Mouse (Mus musculus) adrenal gland (tissue): ENCODE data around the gene 4930590J08Rik.
"Not testable (repeated sequence)": the region's sequence is repeated elsewhere in the genome, so short reads cannot be mapped to it uniquely, and the experiment has no call there.

Source experiments
- intact Hi-C: fragments of 180-260 bp; cut with DNase I; formaldehyde crosslinking; loops from one replicate; pipeline ENCODE4 v1.15.1; 2025
- long read RNA-seq, 2 experiments: library from polyadenylated mRNA; unstranded; transcript quantifications; one replicate each; pipeline ENCODE4 v2.0.0; 2020; ENCODE audit warnings: borderline replicate concordance in 1 of 2; ENCODE audit not compliant: insufficient replicate concordance in 1 of 2

The 4930590J08Rik gene
- long read RNA-seq, experiment 1, result 0 reads
- long read RNA-seq, experiment 2, result 0 reads

GRCm38 (mm10) chr6:91902509-91902908 is at the start of gene 4930590J08Rik:
Gene 4930590J08Rik (plus strand): TSS chr6:91902809.
- intact Hi-C loops, result loop anchor here (5.0 kb wide), 1 partner anchor 125 kb away; no protein-coding TSS in a partner anchor

- intact Hi-C loops, result no loop called here
Measured at GRCm38 (mm10) chr6:91858339-91858738, 44.3 kb upstream of the 4930590J08Rik start.

GRCm38 (mm10) chr6:91862848-91863247 is 39.8 kb upstream of the 4930590J08Rik start:
- intact Hi-C loops, result no loop called here

GRCm38 (mm10) chr6:91864595-91864994 is 38.0 kb upstream of the 4930590J08Rik start:
- intact Hi-C loops, result no loop called here

GRCm38 (mm10) chr6:91865601-91866000 is 37.0 kb upstream of the 4930590J08Rik start:
- intact Hi-C loops, result no loop called here

GRCm38 (mm10) chr6:91868091-91868490 is 34.5 kb upstream of the 4930590J08Rik start:
- intact Hi-C loops, result no loop called here

- intact Hi-C loops, result no loop called here
Measured at GRCm38 (mm10) chr6:91872781-91873180, 29.8 kb upstream of the 4930590J08Rik start.

GRCm38 (mm10) chr6:91877885-91878651 is 24.5 kb upstream of the 4930590J08Rik start, which contains the start of gene Ccdc174:
Gene Ccdc174 (plus strand): TSS chr6:91878053.
- intact Hi-C loops, result no loop called here

GRCm38 (mm10) chr6:91883859-91884258 is 18.8 kb upstream of the 4930590J08Rik start:
- intact Hi-C loops, result no loop called here

GRCm38 (mm10) chr6:91889255-91889906 is 13.2 kb upstream of the 4930590J08Rik start:
- intact Hi-C loops, result no loop called here

- intact Hi-C loops, result no loop called here
Measured at GRCm38 (mm10) chr6:91890615-91891014, 12.0 kb upstream of the 4930590J08Rik start.

- intact Hi-C loops, result no loop called here
Measured at GRCm38 (mm10) chr6:91891776-91892175, 10.8 kb upstream of the 4930590J08Rik start.

GRCm38 (mm10) chr6:91896783-91897182 is 5.8 kb upstream of the 4930590J08Rik start:
- intact Hi-C loops, result no loop called here

GRCm38 (mm10) chr6:91901505-91901904 is 1.1 kb upstream of the 4930590J08Rik start:
- intact Hi-C loops, result loop anchor here (1.0 to 5.0 kb wide), 2 partner anchors 124 to 165 kb away; no protein-coding TSS in a partner anchor

- intact Hi-C loops, result no loop called here
Measured at GRCm38 (mm10) chr6:91914011-91914410, 11.4 kb downstream of the 4930590J08Rik start.

GRCm38 (mm10) chr6:91917286-91917685 is 14.7 kb downstream of the 4930590J08Rik start:
- intact Hi-C loops, result no loop called here

- intact Hi-C loops, result no loop called here
Measured at GRCm38 (mm10) chr6:91917716-91918115, 15.1 kb downstream of the 4930590J08Rik start.

- intact Hi-C loops, result no loop called here
Measured at GRCm38 (mm10) chr6:91931231-91931630, 28.6 kb downstream of the 4930590J08Rik start.

- intact Hi-C loops, result no loop called here
Measured at GRCm38 (mm10) chr6:91938491-91938890, 35.9 kb downstream of the 4930590J08Rik start.

GRCm38 (mm10) chr6:91948426-91948825 is 45.8 kb downstream of the 4930590J08Rik start:
- intact Hi-C loops, result no loop called here

GRCm38 (mm10) chr6:91958015-91958414 is 55.4 kb downstream of the 4930590J08Rik start:
- intact Hi-C loops, result not testable (repeated sequence)
